Mouse (Mus musculus): ENCODE measurements around the gene Ropn1l. TPM values are rescaled to one million over a fixed set of nuclear protein-coding genes. Genes with fewer than 3 reads are reported as not detected.

Ropn1l gene
- polyA plus RNA-seq, 1 experiment from 2014 or later = 2.6 TPM

DNA sequence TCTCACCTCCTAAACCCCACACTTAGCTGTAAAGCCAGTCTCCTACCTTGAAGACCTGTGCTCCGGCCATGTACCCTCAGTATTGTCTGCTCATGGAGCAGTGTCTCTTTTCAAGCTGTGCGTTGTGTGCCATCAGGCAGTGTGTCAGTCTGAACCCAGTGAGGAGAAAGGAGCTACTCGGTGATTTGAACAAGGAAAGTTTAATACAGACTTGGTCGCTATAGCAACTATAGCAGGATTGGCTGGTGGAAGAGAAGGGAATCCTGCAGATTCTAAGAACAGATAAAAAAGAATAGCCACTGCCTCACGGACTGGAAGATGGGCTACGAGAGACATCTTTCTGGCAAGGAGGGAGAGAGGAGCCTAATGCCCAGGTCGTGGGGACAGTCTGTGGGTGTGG lies 24.1 kb downstream of the Ropn1l start:
- H3K27me3 ChIP-seq (ENCODE audit: control insufficient read depth, insufficient read depth, low read length) = no peaks in the 10 kb centered on the region
- H3K27ac ChIP-seq (replicated peaks in 1 of 2; ENCODE audit: control insufficient read depth in 1 of 2, insufficient read depth in 1 of 2, low read depth in 2 of 2, low read length in 2 of 2) = no peak overlapping the region
- H3K4me2 ChIP-seq (ENCODE audit: low read length) = no peak overlapping the region
- no peak for ATAC-seq (ENCODE audit: insufficient number of reproducible peaks, insufficient read depth, low FRiP score, low read depth)
- WGBS = 72% methylated on average over 7 of the region's 7 CpGs
- no peaks in the 10 kb centered on the region for H3K9me3 ChIP-seq (ENCODE audit: control insufficient read depth, low read length)
- H3K36me3 ChIP-seq (ENCODE audit: control insufficient read depth, insufficient read depth, low read length) = no peaks in the 10 kb centered on the region
- no peaks in the 10 kb centered on the region; a peak in 1 of 4 replicates for H3K4me1 ChIP-seq (ENCODE audit: control insufficient read depth in 2 of 2, insufficient read depth in 2 of 2, low read length in 2 of 2)
- no peak overlapping the region for H3K9ac ChIP-seq (ENCODE audit: low read length)
- no peak overlapping the region for H3K4me3 ChIP-seq (ENCODE audit: control insufficient read depth in 1 of 2, insufficient read depth in 1 of 2, low read depth in 1 of 2, low read length in 2 of 2)

DNA sequence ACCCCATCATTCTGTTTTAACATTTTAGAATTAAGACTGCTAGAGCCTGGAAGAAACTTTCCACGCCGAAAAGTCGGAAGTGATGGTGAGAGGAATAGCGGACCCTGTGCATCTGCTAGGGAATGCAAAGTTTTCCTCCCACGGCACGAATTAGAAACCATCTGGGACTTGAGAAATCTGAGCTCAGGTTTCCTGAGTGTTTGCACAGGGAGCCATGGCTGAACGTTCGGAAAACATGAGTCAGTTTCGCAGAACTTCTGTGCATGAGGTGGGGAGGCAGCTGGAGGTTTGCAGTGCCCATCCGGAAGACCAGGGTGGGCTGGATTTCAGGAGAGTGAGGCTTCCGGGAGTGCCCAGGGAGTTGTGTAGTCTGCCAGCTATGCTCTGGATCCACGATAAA lies 25.0 kb downstream of the Ropn1l start:
- Histone ChIP-seq H3K36me3 (ENCODE audit: control insufficient read depth, insufficient read depth, low read length) (no peaks in the 10 kb centered on the region), H3K4me2 (ENCODE audit: low read length) (no peak overlapping the region), H3K9ac (ENCODE audit: low read length) (no peak overlapping the region), H3K9me3 (ENCODE audit: control insufficient read depth, low read length) (no peaks in the 10 kb centered on the region), H3K27ac (replicated peaks in 1 of 2; ENCODE audit: control insufficient read depth in 1 of 2, insufficient read depth in 1 of 2, low read depth in 2 of 2, low read length in 2 of 2) (no peak overlapping the region), H3K27me3 (ENCODE audit: control insufficient read depth, insufficient read depth, low read length) (no peaks in the 10 kb centered on the region), H3K4me1 (ENCODE audit: control insufficient read depth in 2 of 2, insufficient read depth in 2 of 2, low read length in 2 of 2) (no peaks in the 10 kb centered on the region; a peak in 1 of 4 replicates), H3K4me3 (ENCODE audit: control insufficient read depth in 1 of 2, insufficient read depth in 1 of 2, low read depth in 1 of 2, low read length in 2 of 2) (no peak overlapping the region)
- 62% methylated on average over 12 of the region's 12 CpGs for WGBS
- no peak for ATAC-seq (ENCODE audit: insufficient number of reproducible peaks, insufficient read depth, low FRiP score, low read depth)

DNA sequence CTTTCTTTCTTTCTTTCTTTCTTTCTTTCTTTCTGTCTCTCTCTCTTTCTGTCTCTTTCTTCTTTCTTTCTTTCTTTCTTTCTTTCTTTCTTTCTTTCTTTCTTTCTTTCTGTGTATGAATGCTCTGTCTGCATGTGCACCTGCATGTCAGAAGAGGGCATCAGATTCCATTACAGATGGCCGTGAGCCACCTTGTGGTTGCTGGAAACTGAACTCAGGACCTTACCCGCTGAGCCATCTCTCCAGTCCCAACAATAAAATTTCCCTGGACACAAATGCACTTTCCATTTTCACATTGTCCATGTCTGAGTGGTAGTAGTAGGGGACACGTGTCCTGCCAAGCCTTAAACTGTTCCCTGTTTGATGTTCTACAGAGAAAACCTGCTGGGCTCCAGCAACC lies 26.1 kb downstream of the Ropn1l start:
- H3K9me3 ChIP-seq (ENCODE audit: control insufficient read depth, low read length) = no peaks in the 10 kb centered on the region
- H3K27ac ChIP-seq (replicated peaks in 1 of 2; ENCODE audit: control insufficient read depth in 1 of 2, insufficient read depth in 1 of 2, low read depth in 2 of 2, low read length in 2 of 2) = no peak overlapping the region
- ATAC-seq (ENCODE audit: insufficient number of reproducible peaks, insufficient read depth, low FRiP score, low read depth) = no peak
- peaks cover 5 to 7% of the 10 kb centered on the region in 2 experiments for H3K4me1 ChIP-seq (ENCODE audit: control insufficient read depth in 2 of 2, insufficient read depth in 2 of 2, low read length in 2 of 2)
- H3K36me3 ChIP-seq (ENCODE audit: control insufficient read depth, insufficient read depth, low read length) = no peaks in the 10 kb centered on the region
- H3K4me3 ChIP-seq (ENCODE audit: control insufficient read depth in 1 of 2, insufficient read depth in 1 of 2, low read depth in 1 of 2, low read length in 2 of 2) = no peak overlapping the region
- H3K27me3 ChIP-seq (ENCODE audit: control insufficient read depth, insufficient read depth, low read length) = no peaks in the 10 kb centered on the region
- 64% methylated on average over 3 of the region's 3 CpGs for WGBS
- no peak overlapping the region for H3K9ac ChIP-seq (ENCODE audit: low read length)
- H3K4me2 ChIP-seq (ENCODE audit: low read length) = no peak overlapping the region

DNA sequence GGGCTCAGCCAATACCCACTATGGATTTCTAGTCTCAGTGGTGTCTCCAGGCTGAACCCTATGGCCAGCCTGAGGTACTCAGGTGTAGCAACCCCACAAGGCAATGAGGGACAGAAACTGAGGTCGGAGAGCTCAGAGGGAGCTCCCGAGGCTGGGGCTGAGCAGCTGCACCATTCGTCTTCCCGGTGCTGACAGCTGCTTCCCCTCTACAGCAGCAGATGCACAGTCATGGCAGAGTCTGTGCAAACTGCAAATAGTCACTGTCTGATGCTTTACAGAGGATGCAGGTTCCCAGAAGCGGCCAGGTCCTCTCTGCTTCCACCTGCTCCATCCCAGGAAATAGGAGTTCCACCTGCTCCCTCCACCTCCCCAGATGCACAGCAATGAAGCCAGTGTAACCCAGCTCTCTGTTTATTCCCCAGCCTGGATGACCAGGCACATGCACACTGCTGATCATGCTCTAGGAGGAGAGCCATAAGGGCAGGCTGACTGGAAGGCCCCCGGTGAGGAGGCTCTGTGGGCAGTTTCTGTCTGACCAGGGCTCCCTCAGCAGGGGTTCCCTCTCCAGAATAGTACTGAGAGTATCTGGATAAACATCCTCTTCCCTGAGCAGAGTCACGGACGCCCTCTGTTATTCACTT lies 27.4 kb downstream of the Ropn1l start:
- Histone ChIP-seq H3K27me3 (ENCODE audit: control insufficient read depth, insufficient read depth, low read length) (no peaks in the 10 kb centered on the region), H3K27ac (replicated peaks in 1 of 2; ENCODE audit: control insufficient read depth in 1 of 2, insufficient read depth in 1 of 2, low read depth in 2 of 2, low read length in 2 of 2) (no peak overlapping the region), H3K4me3 (ENCODE audit: control insufficient read depth in 1 of 2, insufficient read depth in 1 of 2, low read depth in 1 of 2, low read length in 2 of 2) (no peak overlapping the region), H3K9ac (ENCODE audit: low read length) (no peak overlapping the region), H3K9me3 (ENCODE audit: control insufficient read depth, low read length) (no peaks in the 10 kb centered on the region), H3K36me3 (ENCODE audit: control insufficient read depth, insufficient read depth, low read length) (no peaks in the 10 kb centered on the region), H3K4me2 (ENCODE audit: low read length) (no peak overlapping the region), H3K4me1 (ENCODE audit: control insufficient read depth in 2 of 2, insufficient read depth in 2 of 2, low read length in 2 of 2) (peaks cover 5 to 7% of the 10 kb centered on the region in 2 experiments)
- ATAC-seq (ENCODE audit: insufficient number of reproducible peaks, insufficient read depth, low FRiP score, low read depth) = 0 out of 2 replicates have a peak, but pooled peaks have one; percentile 6
- WGBS = 32% methylated on average over 8 of the region's 8 CpGs

DNA sequence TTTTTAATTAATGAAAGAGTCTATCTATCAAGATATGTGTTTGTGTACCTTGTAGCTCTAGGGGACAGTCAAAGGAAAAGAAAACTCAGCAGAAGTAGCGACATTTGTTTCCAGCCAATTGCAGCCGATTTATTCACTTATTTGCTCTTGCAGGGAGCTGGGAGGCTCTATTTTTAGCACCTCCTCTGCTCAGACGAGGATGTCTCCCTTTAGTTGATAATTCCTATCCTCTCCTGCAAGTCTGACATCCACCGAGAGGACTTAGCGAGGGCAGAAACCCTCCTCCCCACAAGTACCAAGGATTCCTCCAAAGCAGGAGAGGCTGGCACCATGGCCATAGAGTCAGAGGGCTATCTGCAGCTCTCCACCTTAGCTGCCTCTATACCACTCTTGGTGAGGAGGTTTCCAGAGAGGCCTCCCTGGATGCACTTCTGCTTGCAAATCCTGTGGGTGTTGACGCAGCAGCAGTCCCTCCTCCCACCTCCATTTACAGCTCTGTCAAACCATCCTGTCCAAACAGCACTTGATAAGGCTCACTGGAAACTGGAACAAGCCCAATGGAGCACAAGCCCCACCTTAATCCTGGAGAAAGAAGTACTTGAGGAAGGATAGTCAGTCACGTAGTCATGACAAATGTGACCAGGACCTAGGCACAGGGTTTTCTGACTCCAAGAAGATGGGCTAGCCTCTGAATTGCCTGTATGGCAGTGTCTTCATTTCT lies 30.7 kb downstream of the Ropn1l start:
- no peak overlapping the region for H3K4me3 ChIP-seq (ENCODE audit: control insufficient read depth in 1 of 2, insufficient read depth in 1 of 2, low read depth in 1 of 2, low read length in 2 of 2)
- H3K9ac ChIP-seq (ENCODE audit: low read length) = 0 out of 2 replicates have a peak overlapping the region, but pooled peaks have one; percentile 30
- ATAC-seq (ENCODE audit: insufficient number of reproducible peaks, insufficient read depth, low FRiP score, low read depth) = peak; percentile 74
- peaks cover 15 to 17% of the 10 kb centered on the region in 2 experiments for H3K4me1 ChIP-seq (ENCODE audit: control insufficient read depth in 2 of 2, insufficient read depth in 2 of 2, low read length in 2 of 2)
- H3K27ac ChIP-seq (replicated peaks in 1 of 2; ENCODE audit: control insufficient read depth in 1 of 2, insufficient read depth in 1 of 2, low read depth in 2 of 2, low read length in 2 of 2) = peak overlapping the region; percentile 77 to 84
- WGBS = 4% methylated on average over 7 of the region's 7 CpGs
- H3K4me2 ChIP-seq (ENCODE audit: low read length) = peak overlapping the region; percentile 52
- 0 out of 2 replicates have a peak, but pooled peaks cover 3% of the 10 kb centered on the region for H3K9me3 ChIP-seq (ENCODE audit: control insufficient read depth, low read length)
- H3K36me3 ChIP-seq (ENCODE audit: control insufficient read depth, insufficient read depth, low read length) = no peaks in the 10 kb centered on the region
- no peaks in the 10 kb centered on the region for H3K27me3 ChIP-seq (ENCODE audit: control insufficient read depth, insufficient read depth, low read length)

DNA sequence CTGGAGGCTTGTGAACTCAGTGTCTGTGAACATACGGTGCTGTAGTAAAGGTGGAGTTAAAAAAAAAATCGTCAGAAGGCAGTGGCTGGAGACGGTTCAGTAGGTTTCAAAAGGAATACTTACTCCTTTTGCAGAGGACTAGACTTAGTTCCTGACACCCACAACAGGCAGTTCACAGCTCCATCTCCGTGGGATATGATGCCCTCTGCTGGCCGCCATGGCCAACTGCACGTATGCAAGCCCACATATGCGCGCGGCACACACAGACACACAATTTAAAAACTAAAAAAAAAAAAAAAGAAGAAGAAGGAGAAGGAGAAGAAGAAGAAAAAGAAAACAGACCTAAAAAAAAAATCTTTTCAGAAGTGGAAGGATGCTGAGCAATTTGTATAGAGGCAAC lies 34.5 kb downstream of the Ropn1l start:
- no peak for ATAC-seq (ENCODE audit: insufficient number of reproducible peaks, insufficient read depth, low FRiP score, low read depth)
- Histone ChIP-seq H3K4me3 (ENCODE audit: control insufficient read depth in 1 of 2, insufficient read depth in 1 of 2, low read depth in 1 of 2, low read length in 2 of 2) (no peak overlapping the region), H3K4me1 (ENCODE audit: control insufficient read depth in 2 of 2, insufficient read depth in 2 of 2, low read length in 2 of 2) (peaks cover 15 to 19% of the 10 kb centered on the region in 2 experiments), H3K9ac (ENCODE audit: low read length) (no peak overlapping the region), H3K27ac (replicated peaks in 1 of 2; ENCODE audit: control insufficient read depth in 1 of 2, insufficient read depth in 1 of 2, low read depth in 2 of 2, low read length in 2 of 2) (no peak overlapping the region), H3K9me3 (ENCODE audit: control insufficient read depth, low read length) (0 out of 2 replicates have a peak, but pooled peaks cover 3% of the 10 kb centered on the region), H3K36me3 (ENCODE audit: control insufficient read depth, insufficient read depth, low read length) (no peaks in the 10 kb centered on the region), H3K4me2 (ENCODE audit: low read length) (peak overlapping the region; percentile 55; the same call in 1 of the 2 replicates), H3K27me3 (ENCODE audit: control insufficient read depth, insufficient read depth, low read length) (no peaks in the 10 kb centered on the region)
- WGBS = 32% methylated on average over 9 of the region's 9 CpGs

DNA sequence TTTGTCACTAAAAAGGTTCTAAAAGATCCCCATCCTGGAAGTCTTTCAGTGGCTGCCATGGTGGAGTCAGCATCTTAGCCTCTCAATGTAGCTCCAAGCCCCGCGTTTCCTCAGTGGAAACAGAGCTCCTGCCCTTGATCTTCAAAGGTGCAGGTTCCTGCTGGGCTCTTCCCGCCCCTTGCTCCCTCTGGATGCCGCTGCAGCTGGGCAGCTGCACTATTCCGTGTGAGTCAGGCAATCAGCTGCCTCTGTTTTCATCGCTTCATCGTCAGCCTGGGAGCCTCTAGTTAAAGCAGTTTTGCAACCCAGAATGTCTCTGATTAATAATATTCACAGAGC lies 34.9 kb downstream of the Ropn1l start:
- Histone ChIP-seq H3K9me3 (ENCODE audit: control insufficient read depth, low read length) (0 out of 2 replicates have a peak, but pooled peaks cover 3% of the 10 kb centered on the region), H3K27ac (replicated peaks in 1 of 2; ENCODE audit: control insufficient read depth in 1 of 2, insufficient read depth in 1 of 2, low read depth in 2 of 2, low read length in 2 of 2) (no peak overlapping the region)
- 14% methylated on average over 7 of the region's 7 CpGs for WGBS

More for the DNA sequence above, 34.9 kb downstream of the Ropn1l start:
- no peaks in the 10 kb centered on the region for H3K36me3 ChIP-seq (ENCODE audit: control insufficient read depth, insufficient read depth, low read length)
- H3K4me1 ChIP-seq (ENCODE audit: control insufficient read depth in 2 of 2, insufficient read depth in 2 of 2, low read length in 2 of 2) = peaks cover 15 to 19% of the 10 kb centered on the region in 2 experiments
- H3K9ac ChIP-seq (ENCODE audit: low read length) = peak overlapping the region; percentile 34; the same call in 1 of the 2 replicates
- H3K4me3 ChIP-seq (ENCODE audit: control insufficient read depth in 1 of 2, insufficient read depth in 1 of 2, low read depth in 1 of 2, low read length in 2 of 2) = 0 out of 4 replicates have a peak overlapping the region, but pooled peaks of 1 of the 2 experiments have one; percentile 3
- H3K27me3 ChIP-seq (ENCODE audit: control insufficient read depth, insufficient read depth, low read length) = no peaks in the 10 kb centered on the region
- peak overlapping the region; percentile 55 for H3K4me2 ChIP-seq (ENCODE audit: low read length)
- no peak for ATAC-seq (ENCODE audit: insufficient number of reproducible peaks, insufficient read depth, low FRiP score, low read depth)

All from heart, embryonic 14.5 days (tissue).